Mouse (Mus musculus) right cerebral cortex, postnatal 10 days (tissue): ENCODE measurements at regions not wholly inside any gene's neighbourhood (a gene's known extent, or its start where the extent isn't known, plus 50 kb on each side); places are given as distances from the start of the nearest gene placed in this dataset.

Source experiments
- DNase-seq, 2 experiments: peaks; one replicate each; pipeline ENCODE4 v3.0.0; 2021; ENCODE audit warnings: low spot score in 2 of 2

DNA sequence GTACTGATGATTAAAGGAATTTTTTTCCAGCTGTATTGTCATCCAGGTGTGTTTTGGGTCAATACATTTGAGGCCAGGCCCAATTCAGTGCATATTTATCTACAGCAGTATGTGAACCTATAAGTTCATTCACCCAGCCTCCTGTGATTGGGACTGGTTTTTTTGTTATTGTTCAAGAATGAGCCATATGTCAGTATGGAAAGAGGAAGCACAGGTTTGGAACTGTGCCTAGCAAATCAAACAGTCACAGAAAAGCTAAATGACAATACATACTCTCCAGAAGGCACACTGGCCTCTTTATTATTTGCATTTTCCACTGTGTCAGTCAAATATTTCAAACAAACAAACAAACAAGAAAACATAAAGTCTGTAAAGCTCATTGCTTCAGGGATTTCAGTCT lies 134.7 kb downstream of the Rnd3 start:
- DNase-seq: no peak

DNA sequence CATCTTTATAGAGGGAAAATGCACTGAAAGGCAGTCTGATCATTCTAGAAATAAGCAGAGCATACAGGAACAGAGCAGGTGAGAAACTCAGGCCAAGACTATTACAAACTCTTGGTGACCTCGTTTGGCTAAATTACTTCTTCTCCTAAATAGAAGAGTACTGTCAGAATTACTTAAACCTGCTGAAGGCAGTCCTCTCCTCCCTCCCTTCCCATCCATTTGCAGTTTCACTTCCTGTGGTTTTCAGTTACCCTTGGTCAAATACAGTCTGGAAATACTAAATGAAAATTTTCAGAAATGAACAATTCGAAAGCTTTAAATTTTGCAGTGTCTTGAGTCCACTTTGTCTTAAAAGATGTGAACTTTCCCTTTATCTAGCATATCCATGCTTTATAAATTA lies 135.8 kb downstream of the Rnd3 start:
- DNase-seq: no peak

DNA sequence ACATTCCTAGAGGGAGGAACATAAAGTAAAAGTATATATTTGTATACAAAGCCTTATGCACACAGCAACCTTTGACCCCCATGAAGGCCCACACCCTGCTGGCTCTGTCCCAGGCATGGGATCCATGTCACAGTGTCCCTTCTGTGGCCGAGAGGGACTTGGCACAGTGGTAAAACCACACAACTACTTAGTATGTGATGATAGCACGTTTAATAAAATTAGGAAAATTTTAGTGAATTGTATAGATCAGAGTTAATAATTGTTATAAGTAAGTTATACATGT lies 140.7 kb downstream of the Rnd3 start:
- no peak for DNase-seq

DNA sequence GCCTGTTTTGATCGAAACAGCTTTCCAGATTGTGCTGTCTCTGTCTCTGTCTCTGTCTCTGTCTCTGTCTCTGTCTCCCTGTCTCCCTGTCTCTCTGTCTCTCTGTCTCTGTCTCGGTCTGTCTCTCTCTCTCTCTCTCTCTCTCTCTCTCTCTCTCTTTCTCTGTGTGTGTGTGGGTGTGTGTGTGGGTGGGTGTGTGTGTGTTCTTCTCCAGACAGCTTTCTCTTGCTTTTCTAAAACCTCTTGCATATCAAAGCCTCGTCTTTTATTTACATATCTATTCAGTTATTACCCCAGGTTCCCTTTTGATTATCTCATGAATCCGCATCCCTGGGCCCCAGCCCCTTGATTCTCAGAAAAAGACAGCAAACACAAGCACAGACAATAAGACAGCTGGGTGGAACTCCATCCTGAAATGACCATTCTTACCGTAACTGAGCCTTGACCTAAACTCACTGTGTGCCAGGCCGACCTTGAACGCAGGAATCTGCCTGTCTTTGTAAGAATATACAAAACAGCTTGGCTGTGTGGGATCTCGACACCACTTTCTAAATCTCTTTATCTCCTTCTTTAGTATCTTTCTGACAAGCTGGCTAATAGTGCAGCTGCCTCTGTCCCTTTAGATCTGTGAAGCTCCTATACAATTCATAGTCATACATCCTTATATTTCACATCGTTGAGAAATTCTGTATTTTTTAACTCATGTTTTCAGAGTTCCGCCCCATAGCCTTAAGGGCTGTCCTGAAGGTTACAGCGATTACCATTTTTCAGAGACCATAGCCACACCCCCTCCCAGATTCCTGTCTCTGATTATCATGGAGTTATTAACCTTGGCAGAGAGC lies 141.3 kb downstream of the Rnd3 start:
- no peak for DNase-seq

DNA sequence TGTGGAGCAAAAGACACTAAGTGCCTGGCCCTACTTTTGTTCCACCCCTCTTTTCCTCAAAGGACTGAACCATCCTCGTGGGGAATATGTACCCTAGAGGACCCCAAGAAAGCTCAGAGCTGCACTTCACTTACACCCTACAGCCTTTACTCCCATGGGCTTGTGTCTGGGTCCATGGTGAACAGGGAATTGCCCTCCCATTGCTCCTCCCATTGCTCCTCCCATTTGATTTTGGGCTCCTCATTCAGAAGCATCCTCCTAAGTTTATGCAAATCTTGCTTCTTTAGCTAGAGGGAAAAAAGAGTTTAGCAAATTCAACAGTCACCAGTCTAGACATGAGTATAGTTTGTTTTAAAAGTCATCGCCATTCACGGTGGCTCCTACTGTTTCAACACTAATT lies 142.1 kb downstream of the Rnd3 start:
- no peak for DNase-seq

DNA sequence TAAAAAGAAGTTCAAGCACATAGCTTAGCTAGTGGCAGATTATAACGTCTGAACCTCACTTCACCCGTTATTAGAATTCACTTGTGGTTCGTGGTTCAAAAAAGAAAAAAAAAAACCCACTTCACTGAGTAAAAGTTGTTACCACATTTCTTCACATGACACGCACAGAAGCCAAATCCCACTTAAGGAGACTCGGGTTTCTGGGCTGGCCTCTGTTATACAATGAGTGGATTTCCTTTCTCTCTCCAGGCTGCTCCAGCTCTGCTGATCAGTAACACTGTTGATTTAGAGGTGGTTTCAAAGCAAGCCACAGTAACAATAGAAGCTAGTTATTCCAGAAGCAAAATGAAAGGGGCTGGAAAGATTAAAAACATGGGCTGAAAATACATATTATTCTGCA lies 147.4 kb downstream of the Rnd3 start:
- no peak for DNase-seq

DNA sequence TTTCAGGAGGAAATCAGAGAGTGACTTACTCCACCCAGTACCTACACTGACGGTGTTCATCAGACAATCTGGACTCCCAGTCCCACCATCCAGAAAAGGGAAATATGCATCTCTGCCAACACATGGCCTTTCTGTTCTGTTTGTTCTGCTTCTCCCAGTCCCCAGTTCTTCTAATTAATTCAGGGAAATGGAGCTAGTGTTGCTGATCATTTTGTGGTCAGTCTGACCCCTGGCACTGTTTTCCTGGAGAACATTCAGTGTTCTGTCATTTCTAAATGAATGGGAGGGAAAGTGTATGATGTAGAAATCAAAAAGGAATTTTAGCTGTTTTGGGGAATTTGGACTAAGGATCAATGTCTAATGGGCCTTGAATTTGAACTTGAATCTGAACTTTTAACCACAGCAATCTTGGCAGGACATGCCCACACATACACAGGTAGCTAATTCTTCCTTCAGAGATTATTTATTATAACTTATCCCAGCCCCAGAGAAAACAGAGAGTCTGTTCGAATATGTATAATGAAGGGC lies 165.0 kb downstream of the Rnd3 start:
- no peak for DNase-seq

DNA sequence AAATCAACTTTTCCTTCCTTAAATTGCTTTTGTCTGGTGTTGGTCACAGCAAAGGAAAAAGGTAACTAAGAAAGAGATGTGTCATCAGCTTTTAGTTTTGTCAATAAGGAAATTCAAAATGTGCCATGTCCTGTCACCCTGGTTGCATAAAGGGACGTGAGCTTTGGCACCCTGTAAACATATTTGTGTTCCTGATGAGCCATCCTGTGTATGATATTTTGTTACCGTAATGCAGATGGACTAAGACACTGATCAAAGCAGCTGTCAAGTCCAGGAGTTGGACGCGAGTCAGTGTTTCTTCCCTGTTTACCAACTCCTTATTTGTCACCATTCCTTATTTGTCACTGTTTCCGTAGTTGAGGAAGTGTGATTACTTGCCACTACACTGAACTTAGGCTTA lies 166.3 kb downstream of the Rnd3 start:
- no peak for DNase-seq

DNA sequence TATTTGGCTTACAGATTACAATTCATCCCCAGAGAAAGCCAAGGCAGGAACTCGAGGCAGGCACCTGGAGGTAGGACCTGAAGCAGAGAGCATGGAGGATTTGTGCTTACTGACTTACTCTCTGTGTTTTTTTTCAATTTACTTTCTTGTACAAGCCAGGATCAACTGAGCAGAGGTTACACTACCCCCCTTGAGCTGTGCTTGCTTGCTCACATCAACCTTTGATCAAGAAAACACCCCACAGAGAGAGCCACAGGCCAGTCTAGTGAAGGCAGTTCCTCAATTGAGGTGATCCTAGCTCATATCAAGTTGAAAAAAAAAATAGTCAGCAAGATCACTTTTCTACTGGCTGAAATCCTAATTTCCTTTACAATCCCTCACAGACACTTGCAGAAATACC lies 170.6 kb downstream of the Rnd3 start:
- no peak for DNase-seq

DNA sequence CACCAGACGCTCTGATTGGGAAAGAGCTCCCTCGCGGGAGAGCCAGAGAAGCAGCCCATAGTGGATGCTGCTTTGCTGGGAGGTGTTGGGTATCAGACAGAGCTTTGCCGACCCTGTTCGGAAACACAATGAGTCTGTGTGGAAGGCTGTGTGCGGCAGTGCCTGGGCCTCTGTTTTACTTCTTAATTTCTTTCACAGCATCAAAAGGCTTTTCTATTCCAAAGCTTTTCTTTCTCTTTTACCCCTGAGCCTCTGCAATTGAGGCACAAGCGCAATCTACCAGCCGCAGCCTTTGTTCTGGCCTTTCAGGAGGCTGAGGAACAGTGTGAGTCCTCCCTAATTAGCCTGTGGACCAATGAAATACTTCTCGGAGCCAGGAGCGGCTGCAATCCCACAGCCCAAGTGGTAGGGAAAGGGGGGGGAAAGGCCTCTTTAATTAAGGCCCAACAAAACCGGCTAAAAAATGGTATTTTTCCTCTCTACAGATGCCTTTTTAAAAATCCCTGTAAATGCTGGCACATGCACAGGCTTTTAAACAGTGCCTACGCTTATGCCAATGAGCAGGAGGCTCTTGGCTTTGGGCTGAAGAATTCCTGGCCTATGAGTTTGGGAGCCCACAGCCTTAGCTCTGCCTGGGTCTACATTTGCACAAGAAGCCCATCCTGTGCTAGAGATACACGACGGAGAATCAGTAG lies 177.6 kb downstream of the Rnd3 start:
- peak; percentile 68 to 76 for DNase-seq

DNA sequence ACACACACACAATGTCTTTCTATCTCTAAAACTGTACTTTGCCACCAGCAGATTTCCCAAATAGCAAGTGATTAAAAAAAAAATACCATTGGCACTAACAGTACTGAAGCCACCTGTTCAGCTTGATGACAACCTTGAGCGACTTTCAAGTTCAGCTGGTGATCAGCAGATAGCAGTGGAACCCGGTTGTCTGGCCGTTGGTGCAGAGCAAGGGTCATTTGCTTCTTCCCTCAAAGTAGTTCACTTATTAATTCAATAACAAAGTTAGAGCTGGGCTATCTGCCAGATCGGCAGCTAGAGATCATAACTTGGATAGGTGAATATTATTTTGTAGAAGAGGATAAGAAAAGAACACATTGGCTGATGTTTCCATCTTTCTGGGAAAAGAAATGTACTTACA lies 180.5 kb downstream of the Rnd3 start:
- DNase-seq: no peak

DNA sequence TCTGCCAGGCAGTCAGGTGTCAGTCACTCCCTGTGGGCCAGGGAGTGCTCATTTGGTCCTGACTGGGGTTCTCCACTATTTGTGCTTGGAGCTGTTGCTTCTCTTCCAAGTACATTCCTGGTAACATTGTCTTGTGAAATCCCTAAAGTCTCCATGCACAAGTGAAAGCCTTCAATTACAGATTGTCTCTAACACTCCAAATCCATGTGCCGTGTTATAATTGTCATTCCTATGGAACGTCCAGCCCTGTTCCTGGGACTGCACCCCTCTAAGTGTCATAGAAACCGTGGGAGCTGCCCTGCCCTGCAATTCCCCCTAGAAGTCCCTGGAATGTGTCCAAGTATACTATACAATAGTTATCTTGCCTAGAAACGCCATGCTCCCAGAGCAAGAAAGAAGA lies 181.1 kb downstream of the Rnd3 start:
- DNase-seq: no peak

DNA sequence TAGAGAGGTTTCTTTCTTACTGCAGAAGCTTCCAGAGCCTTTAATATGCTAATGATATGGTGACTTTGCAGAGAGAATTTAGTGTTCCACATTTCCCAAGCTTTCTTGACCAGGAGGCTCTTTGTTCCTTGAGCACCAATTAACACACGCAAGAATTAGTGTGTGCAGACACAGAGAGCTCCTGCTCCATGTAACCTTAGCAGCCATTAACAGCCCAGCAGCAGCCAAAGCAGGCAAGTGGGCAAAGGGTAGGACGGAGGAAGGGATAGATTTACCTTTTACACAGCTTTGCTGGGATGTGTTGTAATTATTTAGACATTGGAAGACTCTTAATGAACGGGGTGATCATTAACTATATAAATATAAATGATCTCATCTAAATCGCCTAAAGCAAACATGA lies 181.8 kb downstream of the Rnd3 start:
- no peak for DNase-seq

DNA sequence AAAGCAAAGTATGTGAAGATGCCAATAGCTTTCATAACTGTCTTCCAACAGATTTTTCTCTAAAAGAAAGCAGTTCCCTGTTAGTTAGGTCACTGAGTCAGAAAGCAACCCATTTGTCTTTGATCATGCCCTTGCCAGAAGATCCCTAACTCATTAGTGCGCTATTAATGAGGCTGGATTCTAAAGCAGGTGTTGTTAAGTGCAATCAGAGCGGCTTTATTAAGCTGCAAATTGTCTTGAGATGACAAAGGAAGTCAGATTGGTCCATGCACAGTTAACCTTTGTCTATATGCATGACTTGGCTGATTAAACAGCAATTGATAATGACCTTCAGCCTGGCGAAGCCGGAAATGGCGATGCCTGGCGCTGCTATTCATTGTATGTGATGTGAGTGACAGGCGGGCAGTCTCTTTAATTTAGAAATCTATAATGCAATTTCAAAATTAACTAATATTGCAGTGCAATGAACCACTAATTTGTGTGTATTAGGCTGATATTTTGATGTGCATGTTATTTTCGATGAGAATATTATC lies 183.4 kb downstream of the Rnd3 start:
- no peak for DNase-seq

DNA sequence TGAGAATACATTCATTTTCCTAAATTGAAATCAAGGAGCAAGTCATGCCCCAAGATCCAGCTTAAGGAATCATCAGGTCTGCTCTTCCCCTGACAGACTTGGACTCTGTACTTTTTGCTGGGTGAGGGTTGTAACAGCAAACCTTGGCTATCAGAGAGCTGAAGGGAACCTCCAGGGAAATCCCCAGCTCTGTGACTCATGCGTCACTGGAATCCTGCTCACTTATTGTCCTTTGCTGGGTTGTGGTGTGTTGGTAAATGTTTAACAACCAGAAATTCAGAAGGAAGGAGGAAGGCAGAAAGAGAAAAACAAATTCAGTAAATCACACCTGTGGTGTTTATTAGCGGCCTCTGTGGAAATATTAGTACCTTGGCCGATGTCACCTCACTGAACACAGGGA lies 184.8 kb downstream of the Rnd3 start:
- no peak for DNase-seq

DNA sequence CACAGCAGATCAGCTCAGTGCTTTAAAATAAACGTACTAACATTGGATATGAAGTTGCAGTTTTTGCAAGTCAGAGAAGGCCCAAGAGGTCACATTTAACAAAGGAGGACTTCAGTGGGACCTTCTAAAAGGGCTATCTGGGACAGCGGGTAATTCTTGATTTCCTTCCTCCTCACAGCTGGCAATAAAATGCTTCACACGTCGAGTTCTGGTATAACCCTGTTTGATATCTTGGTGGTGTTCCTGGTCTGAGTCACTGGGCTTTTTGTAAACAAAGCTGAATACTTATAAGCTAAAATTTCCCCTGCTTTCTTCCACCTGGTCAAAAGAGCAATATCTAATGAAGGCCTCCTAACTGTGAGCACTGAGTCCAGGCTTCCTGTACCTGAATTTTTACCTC lies 187.9 kb downstream of the Rnd3 start:
- no peak for DNase-seq

DNA sequence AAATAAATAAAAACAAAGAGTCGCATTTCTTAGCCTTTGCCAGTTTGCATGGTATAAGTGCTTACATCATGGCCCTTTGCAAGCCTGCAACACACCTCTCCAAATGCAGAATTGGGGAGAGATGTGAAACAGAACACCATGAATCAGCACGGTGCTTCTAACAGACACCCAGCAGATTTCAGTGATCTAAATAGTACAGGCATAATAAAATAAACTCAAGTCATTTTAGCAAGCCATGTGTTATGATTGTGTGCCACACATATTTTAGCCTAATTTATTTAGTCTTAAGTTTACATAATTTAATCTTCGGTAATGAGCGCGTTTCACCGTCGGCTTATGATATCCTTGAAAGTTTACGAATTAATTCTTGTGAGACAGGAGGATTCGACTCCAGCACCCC lies 189.6 kb downstream of the Rnd3 start:
- DNase-seq: no peak

DNA sequence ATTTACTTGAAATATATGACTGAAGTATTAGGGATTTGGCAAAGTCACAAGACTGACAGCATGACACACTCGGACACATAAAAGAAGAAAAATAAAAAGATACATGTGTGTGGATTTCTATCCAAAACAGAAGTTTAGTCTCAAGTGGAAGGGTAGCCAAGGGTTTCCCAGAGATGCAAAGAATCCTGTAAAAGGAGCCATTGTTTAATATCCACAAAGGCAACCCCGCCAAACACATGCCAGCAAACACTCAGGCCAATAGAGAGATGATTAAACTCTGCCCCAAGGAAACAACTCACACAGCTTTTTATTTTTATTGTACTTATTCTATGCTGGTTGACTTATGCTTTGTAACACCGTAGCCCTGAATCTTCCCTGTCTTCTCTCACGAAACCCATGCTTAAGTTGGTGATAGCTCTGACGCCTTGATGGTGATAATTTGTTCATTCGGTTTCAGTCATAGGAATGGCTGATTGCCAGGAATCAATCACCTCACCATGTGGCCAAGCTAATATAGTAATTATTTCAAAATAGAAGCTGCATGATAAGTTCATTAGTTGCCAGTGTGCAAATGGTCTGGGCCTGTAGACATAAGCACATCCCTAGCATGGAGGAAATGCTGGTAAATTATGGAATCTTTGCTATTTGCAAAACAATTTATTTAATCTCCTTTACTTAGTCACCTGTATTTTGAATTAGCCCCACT lies 194.4 kb downstream of the Rnd3 start:
- no peak for DNase-seq

DNA sequence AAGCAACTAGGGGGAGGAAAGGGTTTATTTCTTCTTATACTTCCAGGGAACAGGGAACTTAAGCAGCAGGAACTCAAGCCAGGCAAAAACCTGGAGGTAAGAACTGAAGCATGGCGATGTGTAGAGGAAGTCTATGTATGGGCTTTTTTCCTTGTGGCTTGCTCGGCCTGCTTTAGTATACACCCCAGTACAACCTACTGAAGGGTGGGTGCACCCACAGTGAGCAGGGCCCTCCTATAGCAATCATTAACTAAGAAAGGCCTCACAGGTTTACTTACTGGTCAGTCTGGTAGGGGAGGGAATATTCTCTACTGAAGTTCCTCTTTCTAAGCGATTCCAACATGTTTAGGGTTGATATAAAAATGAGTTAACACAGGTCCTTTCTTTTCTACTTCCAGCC lies 197.9 kb downstream of the Rnd3 start:
- DNase-seq: no peak

DNA sequence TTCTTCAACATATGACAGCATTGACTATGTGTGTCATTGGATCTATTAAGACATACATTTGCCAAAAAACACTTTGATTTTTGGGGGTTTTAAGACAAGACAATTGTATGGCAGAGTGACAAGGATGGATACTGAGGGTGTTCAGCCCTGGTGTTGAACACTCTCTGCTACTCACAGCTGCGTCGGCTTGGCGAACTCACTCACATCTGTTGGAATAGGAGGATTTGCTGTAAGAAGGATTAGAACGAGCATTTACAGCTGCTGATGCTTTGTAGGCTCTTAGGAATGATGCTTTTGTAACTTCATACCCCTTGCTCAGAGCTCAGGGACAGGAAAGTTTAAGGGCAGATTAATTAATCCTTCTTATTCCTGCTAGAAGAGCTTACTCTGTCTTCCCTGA lies 199.2 kb downstream of the Rnd3 start:
- DNase-seq: no peak

DNA sequence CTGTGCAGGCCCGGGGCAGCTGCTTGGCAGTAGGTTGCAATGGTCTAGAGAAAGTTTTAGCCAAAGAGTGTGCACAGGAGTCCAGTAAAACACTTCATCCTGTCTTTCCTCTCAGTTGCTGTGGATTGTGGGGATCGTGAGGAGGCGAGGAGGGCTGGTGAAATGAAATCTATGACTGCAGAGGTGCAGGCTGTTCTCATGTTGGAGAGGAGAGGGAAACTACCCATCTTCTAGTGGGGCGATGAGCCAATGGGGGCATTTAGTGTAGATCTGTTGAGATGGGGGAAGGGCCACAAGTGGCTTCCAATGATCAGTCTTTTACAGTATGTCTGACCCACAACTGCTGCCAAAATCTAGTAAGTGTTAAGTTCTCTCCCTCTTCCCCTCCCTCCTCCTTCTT lies 203.4 kb downstream of the Rnd3 start:
- no peak for DNase-seq

DNA sequence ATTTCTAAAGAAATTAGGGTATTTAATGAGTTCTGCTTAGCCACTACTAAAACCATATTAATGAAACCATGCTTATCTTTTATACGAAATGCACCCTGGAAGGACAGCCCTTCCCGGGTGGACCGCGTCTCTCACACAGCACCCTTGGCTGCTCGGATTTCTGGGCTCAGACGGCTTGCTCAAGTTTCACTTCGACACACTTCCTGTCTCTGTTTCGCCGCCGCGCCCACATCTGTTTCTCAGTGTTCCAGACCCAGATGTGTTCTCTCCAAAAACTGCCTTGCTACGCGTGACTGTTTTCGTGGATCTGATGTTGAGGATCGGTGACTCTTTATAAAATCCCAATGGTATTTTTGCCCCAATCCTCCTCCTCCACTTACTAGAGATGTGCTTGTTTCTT lies 205.7 kb downstream of the Rnd3 start:
- DNase-seq: no peak

DNA sequence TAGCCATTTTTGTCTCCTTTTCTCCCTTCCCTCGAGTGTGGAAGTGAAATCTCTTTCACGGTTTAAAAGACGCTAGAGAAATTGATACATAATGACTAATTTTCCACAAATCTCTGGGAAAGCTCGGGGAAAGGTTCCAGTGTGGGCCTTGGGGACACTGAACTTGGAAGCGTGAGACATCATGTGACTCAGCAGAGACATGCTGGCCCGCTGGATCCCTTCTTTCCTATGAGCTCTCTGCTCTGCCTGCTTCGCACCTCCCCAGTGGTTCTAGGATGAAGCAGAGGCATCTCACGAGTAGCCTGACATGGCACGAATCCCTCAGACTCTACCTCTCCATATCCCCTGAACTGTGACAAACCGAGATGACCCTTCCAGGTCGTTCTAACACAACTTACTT lies 206.2 kb downstream of the Rnd3 start:
- no peak for DNase-seq
